Mouse (Mus musculus): Measurements from ENCODE around the gene Btbd35f4. TPM values are rescaled to one million over a fixed set of nuclear protein-coding genes. Genes with fewer than 3 reads are reported as not detected.
"Not testable (repeated sequence)": the region's sequence is repeated elsewhere in the genome, so short reads cannot be mapped to it uniquely, and the experiment has no call there.

The Btbd35f4 gene
- polyA plus RNA-seq (2015; fragmentation: Nextera tagmentation; extraction: Ambion mirVana) = not detected in 2 replicates

DNA sequence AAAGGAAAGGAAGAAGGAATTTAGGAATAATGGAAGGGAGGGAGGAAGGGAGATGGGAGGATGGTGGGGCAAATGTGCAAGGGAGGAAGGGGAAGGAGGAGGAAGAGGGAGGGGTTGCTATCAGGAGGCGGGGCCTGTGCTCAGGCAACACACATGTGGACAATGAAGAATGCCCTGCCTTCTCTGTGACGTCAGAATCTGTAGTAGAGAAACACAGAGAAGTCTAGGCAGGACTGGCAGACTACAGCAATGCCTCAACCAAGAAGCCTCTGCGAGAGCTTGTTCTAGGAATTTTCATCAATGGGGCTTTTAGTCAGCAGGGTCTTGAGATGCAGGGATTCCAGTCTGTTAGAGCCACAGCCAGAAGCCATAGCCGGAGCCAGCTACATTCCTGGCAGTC, at the start of gene Btbd35f4:
TSS of gene Btbd35f4 (plus strand) at position 301 of the 400 bp plus-strand sequence.
- not testable (repeated sequence) for H3K4me3 ChIP-seq (replicated peaks); H3K9me3 ChIP-seq (replicated peaks)
- no CpG with 5 or more reads among the region's 4 CpGs for WGBS

DNA sequence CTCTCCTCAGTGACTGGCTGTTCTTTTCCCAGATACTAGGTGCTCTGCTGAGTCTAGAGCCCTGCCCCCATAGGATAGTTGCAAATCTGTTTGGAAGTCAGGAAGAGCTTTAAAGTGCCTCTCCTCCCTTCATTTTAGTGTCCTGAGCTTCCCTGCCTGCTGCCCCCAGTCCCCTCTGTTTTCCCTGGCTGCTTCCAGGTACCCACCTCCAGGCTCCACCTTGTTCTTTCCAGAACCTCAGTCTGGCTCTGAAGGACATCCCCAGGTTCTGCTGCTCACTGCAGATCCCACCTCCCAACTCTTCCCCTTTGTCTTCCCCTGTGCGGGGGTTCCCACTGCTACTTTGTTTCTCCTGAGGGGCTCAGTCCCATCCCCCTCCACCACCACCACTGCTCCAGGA, 39.7 kb downstream of the Btbd35f4 start:
- not testable (repeated sequence) for H3K9ac ChIP-seq (replicated peaks); H3K27me3 ChIP-seq (replicated peaks); H3K4me3 ChIP-seq (replicated peaks); H3K4me1 ChIP-seq; H3K9me3 ChIP-seq (replicated peaks); H3K27ac ChIP-seq (replicated peaks); H3K4me2 ChIP-seq; ATAC-seq (ENCODE audit: low FRiP score); H3K36me3 ChIP-seq
- WGBS = no CpG with 5 or more reads among the region's 1 CpGs

More for the DNA sequence above, at the start of gene Btbd35f4:
- not testable (repeated sequence) for H3K4me2 ChIP-seq; H3K9ac ChIP-seq (replicated peaks); H3K27ac ChIP-seq (replicated peaks); ATAC-seq (ENCODE audit: low FRiP score); H3K27me3 ChIP-seq (replicated peaks); H3K4me1 ChIP-seq; H3K36me3 ChIP-seq

Other genes starting within 250 kb of the Btbd35f4 start
- not detected in 2 replicates for gene Btbd35f27, start 151.6 kb downstream of the Btbd35f4 start, polyA plus RNA-seq (2015; fragmentation: Nextera tagmentation; extraction: Ambion mirVana)